Mouse (Mus musculus): ENCODE measurements around the gene Xylb.

The Xylb gene

DNA sequence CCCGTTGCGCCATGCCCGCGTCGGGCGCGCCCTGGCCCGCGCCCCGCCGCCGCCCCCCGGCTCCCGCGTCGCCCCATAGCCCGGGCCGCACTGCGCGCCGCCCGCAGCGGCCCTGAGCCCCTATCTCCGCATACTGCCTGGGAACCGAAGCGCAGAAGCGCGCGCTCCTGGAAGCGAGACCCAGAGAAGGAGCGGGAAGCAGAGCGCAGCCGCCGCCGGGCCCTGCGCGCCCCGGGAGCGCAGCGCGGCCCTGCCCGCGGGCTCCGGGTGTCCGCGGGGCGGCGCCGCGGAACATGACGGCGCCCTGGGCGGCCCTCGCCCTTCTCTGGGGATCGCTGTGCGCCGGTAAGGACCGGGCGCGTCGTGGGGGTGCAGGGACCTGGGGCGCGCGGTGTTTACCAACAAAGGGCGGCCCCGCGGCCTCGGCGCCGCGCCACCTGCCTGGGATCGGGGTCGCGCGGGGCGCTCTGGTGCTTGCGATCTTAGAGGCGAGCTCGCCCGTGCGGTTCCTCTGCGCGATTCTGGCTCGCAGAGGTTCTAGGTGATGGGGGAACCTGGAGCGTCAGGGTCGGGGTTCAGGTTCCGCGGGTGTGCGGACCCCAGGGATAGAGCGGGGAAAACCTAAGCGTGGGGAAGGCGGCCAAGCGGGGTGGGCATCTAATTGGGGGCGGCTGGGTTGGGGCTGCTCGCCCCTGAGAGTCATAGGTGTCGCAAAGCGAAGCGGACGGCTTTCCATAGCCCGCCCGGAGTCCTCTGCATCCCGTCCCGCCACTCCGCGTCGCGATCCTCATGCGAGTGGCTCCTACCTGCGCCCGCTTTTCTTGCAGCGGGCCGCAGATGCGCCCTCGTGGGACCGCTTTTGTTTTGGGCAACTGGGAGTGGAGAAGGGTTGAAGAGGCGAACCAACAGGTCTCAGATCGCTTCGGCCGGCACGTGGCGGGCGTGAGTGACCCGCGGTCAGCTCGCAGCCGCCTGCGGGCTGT lies 45.4 kb downstream of the Xylb start:
- peak; percentile 70 for DNase-seq

DNA sequence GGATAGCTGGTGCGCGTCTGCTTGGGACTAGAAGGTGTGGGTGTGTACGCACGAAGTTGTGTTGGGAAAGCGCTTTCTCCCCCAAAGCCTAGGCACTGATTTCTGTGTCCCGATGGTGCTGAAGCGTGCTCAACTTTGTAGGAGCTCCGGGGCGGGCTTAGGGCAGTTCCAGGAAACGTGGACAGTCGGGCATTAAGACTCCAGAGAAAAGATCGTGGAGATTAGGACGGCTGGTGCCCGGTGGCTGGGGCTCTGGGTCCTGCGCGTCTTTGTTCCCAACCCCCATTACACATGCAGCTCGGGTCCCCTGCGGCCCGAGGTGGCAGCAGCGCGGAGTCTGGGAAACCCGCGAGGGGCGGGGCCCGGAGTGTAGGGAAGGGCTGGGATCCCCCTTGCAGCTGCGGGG lies 46.1 kb downstream of the Xylb start:
- peak; percentile 69 for DNase-seq

DNA sequence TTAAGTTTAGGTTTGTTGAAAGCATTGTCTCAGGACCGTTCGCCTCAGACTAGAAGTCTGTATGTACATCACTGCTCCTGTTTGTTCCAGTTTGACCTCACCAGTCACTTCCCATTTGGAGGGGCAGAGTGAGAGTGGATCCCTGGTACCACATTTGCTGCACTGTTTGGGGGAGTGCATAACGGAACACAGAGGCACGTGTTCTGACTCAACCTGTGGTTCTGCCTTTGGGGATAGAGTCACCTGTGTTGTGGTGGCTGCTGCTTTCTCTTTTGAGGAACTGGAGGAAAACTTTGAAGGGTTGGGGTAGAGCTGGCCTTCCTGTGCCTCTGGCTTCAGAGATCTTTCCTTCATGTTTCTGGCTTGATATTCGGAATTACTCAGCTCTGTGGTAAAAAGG lies 46.9 kb downstream of the Xylb start:
- no peak for DNase-seq

DNA sequence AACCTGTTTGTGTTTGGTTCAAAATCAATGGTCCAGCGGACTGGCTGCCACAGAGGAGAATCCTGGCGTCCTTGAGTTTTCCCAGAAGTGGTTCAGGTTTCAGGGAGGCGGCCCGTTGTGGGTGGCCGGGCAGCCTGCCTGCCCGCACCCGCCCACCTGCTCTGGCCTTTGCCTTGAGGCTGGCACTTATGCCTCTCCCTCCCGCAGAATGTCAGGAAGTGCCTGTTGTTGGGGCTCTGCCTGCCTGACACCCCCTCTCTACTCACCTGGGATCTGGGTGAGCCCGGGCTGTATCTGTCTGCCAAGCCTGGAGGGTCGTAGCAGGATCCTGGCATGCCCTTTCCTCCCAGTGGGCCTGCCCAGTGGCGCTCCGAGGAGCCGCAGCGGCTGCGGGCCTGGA lies 50.7 kb downstream of the Xylb start:
- DNase-seq: peak; percentile 64

DNA sequence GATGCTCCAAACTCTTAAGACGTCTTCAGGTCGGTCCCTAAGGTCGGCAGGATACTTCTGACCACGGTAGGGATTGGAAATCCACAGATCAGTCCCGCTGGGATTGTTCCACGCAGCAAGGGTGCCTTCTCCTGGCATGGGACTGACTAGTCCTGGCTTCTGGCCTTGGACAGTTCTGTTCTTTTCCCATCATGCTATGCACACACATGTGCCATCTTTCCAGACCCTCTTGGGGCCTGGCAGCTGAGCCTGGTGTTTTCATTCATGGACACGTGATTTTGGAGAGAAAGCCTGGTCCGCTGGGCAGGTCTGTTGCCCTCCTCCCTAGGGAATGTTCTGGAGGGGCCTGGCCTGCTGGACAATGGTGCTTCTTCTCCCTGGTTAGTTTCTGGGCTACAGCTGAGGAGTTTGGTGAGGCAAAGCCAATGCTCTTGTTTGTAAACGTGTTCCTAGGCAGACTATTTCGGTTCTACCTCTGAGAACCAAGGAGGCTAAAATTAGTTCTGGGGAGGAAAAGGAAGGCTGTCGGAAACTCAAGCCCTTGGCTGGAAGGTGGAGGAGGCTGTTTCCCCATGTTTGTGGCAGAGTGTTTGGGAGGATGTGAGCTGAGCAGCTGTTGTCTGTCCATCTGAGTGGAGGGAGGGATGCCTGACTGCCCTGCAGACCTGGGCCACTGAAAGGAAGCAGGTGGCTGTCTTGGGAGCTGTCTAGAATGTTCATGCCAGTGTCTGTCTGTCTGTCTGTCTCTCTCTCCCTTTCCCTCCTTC lies 51.9 kb downstream of the Xylb start:
- DNase-seq: peak; percentile 28

DNA sequence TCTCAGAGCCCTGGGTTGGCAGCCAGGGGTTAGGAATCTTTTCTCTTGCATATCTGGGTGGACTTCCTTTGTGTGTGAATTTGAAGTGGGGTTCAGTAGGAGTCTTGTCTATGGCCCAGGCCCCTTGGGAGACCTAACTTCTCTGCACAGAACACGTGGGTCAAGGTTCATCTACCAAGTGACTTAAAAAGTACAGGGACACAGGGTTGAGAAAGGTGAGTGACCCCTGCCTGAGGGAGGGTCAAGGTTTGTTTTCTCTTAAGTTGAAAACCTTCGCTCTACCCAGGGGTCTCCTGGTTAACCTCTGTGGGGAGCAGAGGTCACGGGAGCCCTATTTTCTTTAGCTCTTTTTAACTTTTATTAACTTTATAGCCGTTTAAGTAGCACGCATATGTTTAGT lies 52.7 kb downstream of the Xylb start:
- DNase-seq: no peak

DNA sequence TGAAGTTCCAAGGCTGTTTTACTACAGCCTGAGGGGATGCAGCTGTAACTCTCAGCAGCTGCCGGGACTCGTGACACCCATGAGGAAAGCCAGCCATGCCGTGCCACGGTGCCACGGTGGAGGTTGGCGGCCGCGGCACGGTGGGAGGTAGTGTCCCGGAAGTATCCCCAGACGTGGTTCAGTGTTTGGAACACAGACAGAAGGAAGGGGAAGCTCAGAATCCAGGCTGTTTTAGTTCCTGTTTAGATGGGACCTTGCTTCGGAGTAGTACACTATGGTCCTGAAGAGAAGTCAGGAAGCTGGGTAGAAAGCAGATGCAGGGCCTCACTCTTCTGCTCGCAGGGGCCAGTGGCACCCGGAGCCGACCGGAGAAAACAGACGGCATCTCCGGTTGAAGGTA lies 60.8 kb downstream of the Xylb start:
- DNase-seq: no peak

DNA sequence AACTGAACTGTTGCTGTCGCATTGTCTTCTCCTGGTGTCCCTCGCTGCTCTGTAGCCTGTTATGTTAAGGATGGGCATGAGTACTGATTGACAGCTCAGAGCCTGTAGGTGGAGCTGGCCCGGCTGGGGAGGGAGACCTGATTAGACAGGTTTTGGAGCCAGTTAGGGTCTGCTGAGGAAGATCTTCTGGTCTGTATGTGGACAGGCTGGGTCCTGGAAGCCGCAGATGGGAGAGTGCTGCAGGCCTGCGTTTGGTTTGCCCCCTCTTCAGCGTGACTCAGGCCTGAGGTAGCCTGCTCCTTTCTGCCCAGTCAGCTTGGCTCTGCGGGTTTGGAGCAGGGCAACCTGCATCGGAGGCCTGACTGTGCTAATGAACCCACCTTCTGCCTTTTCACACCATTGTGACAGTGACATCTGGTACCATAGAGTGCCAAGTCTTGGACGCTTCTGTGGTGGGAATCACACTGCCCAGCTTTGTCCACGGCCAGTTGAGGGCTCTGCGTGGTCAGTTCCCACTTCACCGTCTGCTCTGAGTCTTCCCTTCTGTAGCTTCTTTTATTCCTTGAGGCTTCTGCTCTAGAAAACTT lies 62.8 kb downstream of the Xylb start:
- DNase-seq: no peak

DNA sequence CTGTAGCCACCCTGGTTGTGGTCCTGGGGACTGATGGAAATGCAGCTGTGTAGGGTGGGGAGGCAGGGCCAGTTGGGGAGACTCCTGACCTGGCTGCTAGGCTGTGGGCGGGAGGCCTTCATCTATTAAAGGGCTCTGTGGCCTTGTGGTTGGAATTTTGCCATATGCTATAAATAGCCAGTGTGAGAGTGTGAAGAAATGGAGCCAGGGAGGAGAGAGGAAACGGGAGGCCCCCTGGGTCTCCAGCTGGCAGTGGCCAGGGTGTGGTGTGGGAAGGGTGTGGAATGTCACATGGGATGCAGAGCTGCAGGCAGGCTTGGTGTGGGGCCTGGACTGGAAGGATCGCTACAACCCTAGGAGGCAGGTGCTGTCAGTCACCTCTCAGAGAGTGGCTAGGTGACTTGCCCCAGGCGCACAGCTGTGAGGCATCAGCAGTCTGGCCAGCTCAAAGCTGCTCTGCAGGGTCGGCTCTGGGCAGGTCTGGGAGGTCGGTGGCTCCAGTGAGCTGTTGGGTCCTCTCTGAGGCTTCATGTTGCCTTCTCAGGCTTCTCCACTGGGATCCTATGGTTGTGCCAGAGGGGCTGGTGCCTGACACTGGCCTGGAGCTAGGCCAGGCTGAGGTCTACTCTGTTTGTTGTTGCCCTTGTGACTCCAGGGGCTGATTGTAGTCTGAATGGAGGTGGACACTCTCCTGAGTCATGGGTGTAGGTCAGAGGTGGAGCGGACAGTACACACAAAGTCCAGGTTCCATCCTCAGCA lies 68.2 kb downstream of the Xylb start:
- DNase-seq: peak; percentile 67

DNA sequence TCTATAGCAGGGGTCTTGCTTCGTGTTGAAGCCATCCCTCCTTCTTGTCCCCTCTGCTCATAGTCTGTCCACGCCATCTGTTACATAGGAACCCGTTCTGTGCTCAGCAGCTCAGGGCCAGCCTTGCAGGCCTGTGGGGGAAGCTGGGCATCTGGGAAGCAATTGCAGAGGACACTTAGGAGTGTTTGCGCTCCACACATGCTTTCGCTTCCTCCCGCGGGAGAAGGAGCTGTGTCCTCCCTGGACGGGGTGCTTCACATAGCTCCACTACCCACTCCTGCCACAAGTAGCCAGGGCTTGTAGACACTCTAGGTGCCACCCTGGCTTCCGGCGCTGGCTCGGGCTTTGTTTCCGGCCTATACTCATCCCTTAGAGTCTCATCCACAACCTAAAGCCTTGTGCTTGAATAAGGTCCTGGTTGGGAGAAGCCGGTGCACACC lies 68.8 kb downstream of the Xylb start:
- DNase-seq: no peak

DNA sequence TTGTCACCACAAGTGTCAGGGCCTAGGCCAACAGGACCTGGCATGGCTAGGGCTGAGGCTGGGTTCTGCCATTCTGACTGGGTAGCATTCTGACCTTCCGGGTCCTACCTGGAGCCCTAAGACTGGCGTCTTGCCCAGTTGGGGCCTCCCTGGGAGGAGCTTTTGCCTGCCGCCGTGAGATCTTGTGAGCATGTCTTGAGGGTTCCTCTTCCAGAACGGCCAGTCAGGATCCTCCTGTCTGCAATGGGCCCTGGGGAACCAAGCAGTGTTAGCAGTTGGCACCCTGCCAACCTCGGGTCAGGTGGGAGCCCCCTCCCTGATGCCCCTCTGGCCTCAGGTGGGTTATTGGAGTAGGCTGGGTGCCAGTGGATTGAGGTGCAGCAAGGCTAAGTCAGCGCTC lies 69.3 kb downstream of the Xylb start:
- peak; percentile 38 for DNase-seq

DNA sequence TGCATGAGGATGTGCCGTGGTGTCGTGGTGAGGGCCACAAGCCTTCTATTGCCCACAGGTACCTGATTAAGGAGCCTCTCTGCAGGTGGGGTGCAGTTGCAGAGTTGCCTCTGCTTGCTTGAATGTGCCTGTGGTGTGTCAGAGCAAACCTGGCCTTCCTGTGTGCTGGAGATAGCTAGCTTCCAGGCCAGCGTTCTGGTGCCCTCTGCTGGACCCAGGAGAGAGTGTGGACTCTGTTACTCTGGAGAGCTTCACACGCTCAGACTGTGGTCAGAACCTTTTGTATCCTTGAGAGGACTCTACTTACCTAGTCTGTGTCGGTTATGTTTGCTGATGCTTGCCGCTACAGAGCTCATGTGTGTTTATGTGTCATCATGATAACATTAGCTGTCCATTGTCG lies 73.1 kb downstream of the Xylb start:
- DNase-seq: peak; percentile 94

DNA sequence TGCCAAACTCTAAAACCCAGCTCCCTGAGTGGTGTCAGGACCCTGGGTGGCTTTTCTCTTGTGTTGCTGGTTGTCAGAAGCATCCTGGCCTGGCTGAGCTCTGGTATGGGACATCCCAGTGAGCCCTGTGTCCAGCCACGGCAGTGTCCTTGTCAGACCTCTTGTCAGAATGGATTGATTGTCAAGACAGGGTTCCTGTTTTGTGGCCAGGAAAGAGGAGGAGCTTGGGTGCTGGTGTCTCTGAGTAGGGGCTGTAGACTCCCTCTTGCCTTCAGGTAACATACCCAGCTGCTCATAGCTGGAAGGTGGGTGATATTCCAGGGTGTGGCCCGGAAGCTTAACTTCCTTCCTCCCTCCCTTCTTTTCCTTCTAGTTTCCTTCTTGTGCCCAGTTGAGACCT lies 78.7 kb downstream of the Xylb start:
- no peak for DNase-seq

DNA sequence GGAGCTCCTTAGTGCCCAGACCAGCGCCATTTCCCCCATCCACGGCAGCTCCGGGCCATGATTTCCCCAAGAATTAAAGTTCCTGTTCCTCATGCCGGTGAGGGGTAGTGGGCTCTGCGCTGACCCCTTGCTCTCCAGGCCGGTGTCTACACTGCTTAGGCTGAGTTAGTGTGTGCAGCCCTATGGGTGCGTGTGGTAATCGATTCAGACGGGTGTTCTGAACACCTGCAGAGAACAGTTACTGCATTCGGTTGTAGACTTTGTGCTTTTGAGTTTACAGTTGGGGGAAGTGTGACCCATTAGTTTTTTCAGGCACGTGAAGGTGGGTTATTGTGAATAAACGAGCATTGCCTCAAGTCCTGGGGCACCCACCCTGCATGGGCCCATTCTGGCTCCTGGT lies 80.9 kb downstream of the Xylb start:
- DNase-seq: no peak

DNA sequence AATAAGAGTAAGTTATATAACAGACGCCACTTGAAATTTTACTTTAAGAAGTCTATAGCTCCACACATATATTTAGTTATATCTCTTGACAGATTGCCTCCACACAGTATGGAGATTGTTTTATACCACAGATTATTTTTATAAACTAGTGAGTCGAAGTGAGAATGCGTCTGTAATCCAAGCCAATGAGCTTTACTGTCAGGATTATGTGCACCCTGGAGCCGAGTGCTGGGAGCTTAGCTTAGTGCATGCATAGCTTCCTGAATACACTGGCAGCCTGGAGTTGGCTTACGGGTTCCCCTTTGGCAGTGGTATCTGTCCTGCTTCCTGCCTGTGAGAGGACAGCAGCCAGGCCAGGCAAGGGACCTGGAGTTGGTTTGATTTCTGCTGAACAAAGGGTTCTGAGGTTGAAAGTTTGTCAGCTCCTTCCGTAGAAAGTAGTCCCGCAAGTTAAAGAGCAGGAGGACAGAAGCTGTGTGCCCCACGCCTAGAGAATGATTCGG lies 81.4 kb downstream of the Xylb start:
- no peak for DNase-seq

All from kidney, postnatal 10 days (tissue).